Mouse (Mus musculus): ENCODE measurements around the gene Pex11g. TPM values are rescaled to one million over a fixed set of nuclear protein-coding genes. Genes with fewer than 3 reads are reported as not detected.

Gene Pex11g
- 14.8 and 14.9 TPM in 2 replicates for polyA plus RNA-seq (2015; fragmentation: Nextera tagmentation; extraction: Ambion mirVana)

GRCm38 (mm10) chr8:3467006-3467885, at the start of gene Pex11g:
TSS of gene Pex11g (minus strand) at chr8:3467680.
- TF ChIP-seq EP300 (IDR thresholded peaks at IDR 0.05; ENCODE audit: low read depth) (peak; percentile 66), CTCF (IDR thresholded peaks at IDR 0.05; ENCODE audit: low read depth) (no peak)
- DNase-seq: peak; percentile 98
- Histone ChIP-seq H3K36me3 (replicated peaks; ENCODE audit: insufficient read depth, low read length) (no peaks in the 10 kb centered on the region), H3K27ac (ENCODE audit: low read depth) (peak within 1 kb of the TSS; percentile 88), H3K27me3 (ENCODE audit: insufficient read depth, low read length) (no peaks in the 10 kb centered on the region), H3K4me3 (ENCODE audit: low read depth, low read length) (peak within 1 kb of the TSS; percentile 53), H3K4me2 (ENCODE audit: low read depth, low read length) (peak within 1 kb of the TSS; percentile 78), H3K9me3 (ENCODE audit: low read length) (no peaks in the 10 kb centered on the region), H3K9ac (replicated peaks) (peak within 1 kb of the TSS; percentile 71), H3K4me1 (ENCODE audit: insufficient read depth) (peaks cover 6% of the 10 kb centered on the region; the same call in 1 of the 2 replicates)
- WGBS (ENCODE audit: insufficient replicate concordance): 4% methylated on average over 32 of the region's 32 CpGs
- ATAC-seq: peak; percentile 94

- H3K36me3 ChIP-seq (replicated peaks; ENCODE audit: insufficient read depth, low read length): peaks cover 16% of the 10 kb centered on the region
- no peaks in the 10 kb centered on the region for H3K27me3 ChIP-seq (ENCODE audit: insufficient read depth, low read length)
- peak overlapping the region; percentile 90 for H3K4me2 ChIP-seq (ENCODE audit: low read depth, low read length)
- H3K27ac ChIP-seq (ENCODE audit: low read depth): 0 out of 2 replicates have a peak overlapping the region, but pooled peaks have one; percentile 76
- 6% methylated on average over 16 of the region's 16 CpGs for WGBS (ENCODE audit: insufficient replicate concordance)
- H3K4me1 ChIP-seq (ENCODE audit: insufficient read depth): peaks cover 18% of the 10 kb centered on the region
- H3K9ac ChIP-seq (replicated peaks): peak overlapping the region; percentile 62
- peak overlapping the region; percentile 74 for H3K4me3 ChIP-seq (ENCODE audit: low read depth, low read length)
- no peak for TF ChIP-seq CTCF (IDR thresholded peaks at IDR 0.05; ENCODE audit: low read depth)
- no peak for TF ChIP-seq EP300 (IDR thresholded peaks at IDR 0.05; ENCODE audit: low read depth)
- ATAC-seq (no peak; the same call in 1 of the 2 replicates), DNase-seq (no peak)
- H3K9me3 ChIP-seq (ENCODE audit: low read length): no peaks in the 10 kb centered on the region
Measured at GRCm38 (mm10) chr8:3517117-3517495, 49.6 kb upstream of the Pex11g start.

- WGBS (ENCODE audit: insufficient replicate concordance): 1% methylated on average over 36 of the region's 36 CpGs
- DNase-seq (peak; percentile 91), ATAC-seq (peak; percentile 88)
- Histone ChIP-seq H3K4me2 (ENCODE audit: low read depth, low read length) (peak overlapping the region; percentile 90), H3K4me1 (ENCODE audit: insufficient read depth) (peaks cover 16% of the 10 kb centered on the region), H3K4me3 (ENCODE audit: low read depth, low read length) (peak overlapping the region; percentile 74), H3K9ac (replicated peaks) (peak overlapping the region; percentile 78), H3K36me3 (replicated peaks; ENCODE audit: insufficient read depth, low read length) (peaks cover 13% of the 10 kb centered on the region), H3K9me3 (ENCODE audit: low read length) (no peaks in the 10 kb centered on the region), H3K27ac (ENCODE audit: low read depth) (peak overlapping the region; percentile 76), H3K27me3 (ENCODE audit: insufficient read depth, low read length) (no peaks in the 10 kb centered on the region)
- TF ChIP-seq EP300 (IDR thresholded peaks at IDR 0.05; ENCODE audit: low read depth): no peak
- TF ChIP-seq CTCF (IDR thresholded peaks at IDR 0.05; ENCODE audit: low read depth): no peak
Measured at GRCm38 (mm10) chr8:3516450-3517116, 49.1 kb upstream of the Pex11g start.

GRCm38 (mm10) chr8:3515771-3516417, 48.4 kb upstream of the Pex11g start:
- TF ChIP-seq EP300 (IDR thresholded peaks at IDR 0.05; ENCODE audit: low read depth) (no peak), CTCF (IDR thresholded peaks at IDR 0.05; ENCODE audit: low read depth) (no peak)
- DNase-seq (peak; percentile 43), ATAC-seq (peak; percentile 22)
- WGBS (ENCODE audit: insufficient replicate concordance): under 1% methylated on average over 25 of the region's 25 CpGs
- Histone ChIP-seq H3K27me3 (ENCODE audit: insufficient read depth, low read length) (no peaks in the 10 kb centered on the region), H3K36me3 (replicated peaks; ENCODE audit: insufficient read depth, low read length) (peaks cover 16% of the 10 kb centered on the region), H3K4me2 (ENCODE audit: low read depth, low read length) (peak overlapping the region; percentile 90), H3K27ac (ENCODE audit: low read depth) (peak overlapping the region; percentile 76), H3K9me3 (ENCODE audit: low read length) (no peaks in the 10 kb centered on the region), H3K4me1 (ENCODE audit: insufficient read depth) (peaks cover 10% of the 10 kb centered on the region), H3K4me3 (ENCODE audit: low read depth, low read length) (peak overlapping the region; percentile 74), H3K9ac (replicated peaks) (peak overlapping the region; percentile 78)

GRCm38 (mm10) chr8:3515260-3515671, 47.8 kb upstream of the Pex11g start, which contains the start of gene Pnpla6:
TSS of gene Pnpla6 (plus strand) at chr8:3515384.
- ATAC-seq: peak; percentile 69
- no peak for TF ChIP-seq CTCF (IDR thresholded peaks at IDR 0.05; ENCODE audit: low read depth)
- no peak for TF ChIP-seq EP300 (IDR thresholded peaks at IDR 0.05; ENCODE audit: low read depth)
- Histone ChIP-seq H3K4me1 (ENCODE audit: insufficient read depth) (peaks cover 10% of the 10 kb centered on the region), H3K36me3 (replicated peaks; ENCODE audit: insufficient read depth, low read length) (peaks cover 20% of the 10 kb centered on the region), H3K27me3 (ENCODE audit: insufficient read depth, low read length) (no peaks in the 10 kb centered on the region), H3K27ac (ENCODE audit: low read depth) (peak within 1 kb of the TSS; percentile 76), H3K9ac (replicated peaks) (peak within 1 kb of the TSS; percentile 78), H3K4me2 (ENCODE audit: low read depth, low read length) (peak within 1 kb of the TSS; percentile 90), H3K9me3 (ENCODE audit: low read length) (no peaks in the 10 kb centered on the region), H3K4me3 (ENCODE audit: low read depth, low read length) (peak within 1 kb of the TSS; percentile 74)
- peak; percentile 91 for DNase-seq
- 1% methylated on average over 25 of the region's 25 CpGs for WGBS (ENCODE audit: insufficient replicate concordance)
